Mouse (Mus musculus): ENCODE measurements around the gene Mb. TPM values are rescaled to one million over a fixed set of nuclear protein-coding genes. Genes with fewer than 3 reads are reported as not detected.

Mb gene
- total and polyA plus RNA-seq, 2 experiments: 7.1 TPM; not detected in 1

GRCm38 (mm10) chr15:77003173-77003867, 47.1 kb downstream of the Mb start:
- Histone ChIP-seq H3K27ac (replicated peaks; ENCODE audit: insufficient read depth, low read depth, low read length) (no peak overlapping the region), H3K4me3 (ENCODE audit: insufficient read depth, low read depth, low read length) (no peak overlapping the region), H3K36me3 (ENCODE audit: control insufficient read depth, insufficient read depth, low read length) (no peaks in the 10 kb centered on the region), H3K4me1 (ENCODE audit: control insufficient read depth, insufficient read depth, low read length) (no peaks in the 10 kb centered on the region), H3K27me3 (ENCODE audit: control insufficient read depth, insufficient read depth, low read length) (no peaks in the 10 kb centered on the region), H3K9ac (ENCODE audit: low read depth, low read length) (no peak overlapping the region), H3K79me2 (ENCODE audit: control insufficient read depth, insufficient read depth, low read length) (no peaks in the 10 kb centered on the region)
- WGBS: 85% methylated on average over 3 of the region's 3 CpGs
- DNase-seq (ENCODE audit: extremely low read depth, low read depth, low spot score): no peak
- TF ChIP-seq CTCF (IDR thresholded peaks at IDR 0.05; ENCODE audit: low read depth, low read length): no peak
- TF ChIP-seq POLR2A (IDR thresholded peaks at IDR 0.05; ENCODE audit: extremely low read depth, insufficient read depth, low read length): no peak

GRCm38 (mm10) chr15:76998878-76999588, 51.4 kb downstream of the Mb start:
- no peak for DNase-seq (ENCODE audit: extremely low read depth, low read depth, low spot score)
- no peak for TF ChIP-seq POLR2A (IDR thresholded peaks at IDR 0.05; ENCODE audit: extremely low read depth, insufficient read depth, low read length)
- no peak for TF ChIP-seq CTCF (IDR thresholded peaks at IDR 0.05; ENCODE audit: low read depth, low read length)
- H3K27ac ChIP-seq (replicated peaks; ENCODE audit: insufficient read depth, low read depth, low read length): no peak overlapping the region
- 56% methylated on average over 21 of the region's 21 CpGs for WGBS
- H3K9ac ChIP-seq (ENCODE audit: low read depth, low read length): no peak overlapping the region
- no peaks in the 10 kb centered on the region for H3K4me1 ChIP-seq (ENCODE audit: control insufficient read depth, insufficient read depth, low read length)
- H3K79me2 ChIP-seq (ENCODE audit: control insufficient read depth, insufficient read depth, low read length): no peaks in the 10 kb centered on the region
- no peak overlapping the region for H3K4me3 ChIP-seq (ENCODE audit: insufficient read depth, low read depth, low read length)
- no peaks in the 10 kb centered on the region for H3K27me3 ChIP-seq (ENCODE audit: control insufficient read depth, insufficient read depth, low read length)
- no peaks in the 10 kb centered on the region for H3K36me3 ChIP-seq (ENCODE audit: control insufficient read depth, insufficient read depth, low read length)

GRCm38 (mm10) chr15:76998048-76998447, 52.4 kb downstream of the Mb start:
- no peak for TF ChIP-seq CTCF (IDR thresholded peaks at IDR 0.05; ENCODE audit: low read depth, low read length)
- no peak for TF ChIP-seq POLR2A (IDR thresholded peaks at IDR 0.05; ENCODE audit: extremely low read depth, insufficient read depth, low read length)
- Histone ChIP-seq H3K27ac (replicated peaks; ENCODE audit: insufficient read depth, low read depth, low read length) (no peak overlapping the region), H3K9ac (ENCODE audit: low read depth, low read length) (no peak overlapping the region), H3K79me2 (ENCODE audit: control insufficient read depth, insufficient read depth, low read length) (no peaks in the 10 kb centered on the region), H3K4me1 (ENCODE audit: control insufficient read depth, insufficient read depth, low read length) (no peaks in the 10 kb centered on the region), H3K36me3 (ENCODE audit: control insufficient read depth, insufficient read depth, low read length) (no peaks in the 10 kb centered on the region), H3K4me3 (ENCODE audit: insufficient read depth, low read depth, low read length) (no peak overlapping the region), H3K27me3 (ENCODE audit: control insufficient read depth, insufficient read depth, low read length) (no peaks in the 10 kb centered on the region)
- WGBS: 79% methylated on average over 2 of the region's 2 CpGs
- DNase-seq (ENCODE audit: extremely low read depth, low read depth, low spot score): no peak

- Histone ChIP-seq H3K4me1 (ENCODE audit: control insufficient read depth, insufficient read depth, low read length) (no peaks in the 10 kb centered on the region), H3K79me2 (ENCODE audit: control insufficient read depth, insufficient read depth, low read length) (no peaks in the 10 kb centered on the region), H3K27ac (replicated peaks; ENCODE audit: insufficient read depth, low read depth, low read length) (no peak overlapping the region), H3K9ac (ENCODE audit: low read depth, low read length) (no peak overlapping the region), H3K27me3 (ENCODE audit: control insufficient read depth, insufficient read depth, low read length) (no peaks in the 10 kb centered on the region), H3K36me3 (ENCODE audit: control insufficient read depth, insufficient read depth, low read length) (no peaks in the 10 kb centered on the region), H3K4me3 (ENCODE audit: insufficient read depth, low read depth, low read length) (no peak overlapping the region)
- no peak for DNase-seq (ENCODE audit: extremely low read depth, low read depth, low spot score)
- WGBS: 86% methylated on average over 3 of the region's 3 CpGs
- no peak for TF ChIP-seq POLR2A (IDR thresholded peaks at IDR 0.05; ENCODE audit: extremely low read depth, insufficient read depth, low read length)
- no peak for TF ChIP-seq CTCF (IDR thresholded peaks at IDR 0.05; ENCODE audit: low read depth, low read length)
Measured at GRCm38 (mm10) chr15:76994413-76994812, 56.1 kb downstream of the Mb start.

GRCm38 (mm10) chr15:76987542-76988094, 62.9 kb downstream of the Mb start:
- Histone ChIP-seq H3K36me3 (ENCODE audit: control insufficient read depth, insufficient read depth, low read length) (no peaks in the 10 kb centered on the region), H3K27ac (replicated peaks; ENCODE audit: insufficient read depth, low read depth, low read length) (no peak overlapping the region), H3K4me3 (ENCODE audit: insufficient read depth, low read depth, low read length) (no peak overlapping the region), H3K4me1 (ENCODE audit: control insufficient read depth, insufficient read depth, low read length) (no peaks in the 10 kb centered on the region), H3K9ac (ENCODE audit: low read depth, low read length) (no peak overlapping the region), H3K27me3 (ENCODE audit: control insufficient read depth, insufficient read depth, low read length) (no peaks in the 10 kb centered on the region), H3K79me2 (ENCODE audit: control insufficient read depth, insufficient read depth, low read length) (no peaks in the 10 kb centered on the region)
- 18% methylated on average over 21 of the region's 21 CpGs for WGBS
- TF ChIP-seq POLR2A (IDR thresholded peaks at IDR 0.05; ENCODE audit: extremely low read depth, insufficient read depth, low read length) (no peak), CTCF (IDR thresholded peaks at IDR 0.05; ENCODE audit: low read depth, low read length) (no peak)
- DNase-seq (ENCODE audit: extremely low read depth, low read depth, low spot score): no peak

Data from liver, adult 2 months (tissue).